Mouse (Mus musculus): ENCODE measurements around the gene Atp1a4.

Gene Atp1a4

DNA sequence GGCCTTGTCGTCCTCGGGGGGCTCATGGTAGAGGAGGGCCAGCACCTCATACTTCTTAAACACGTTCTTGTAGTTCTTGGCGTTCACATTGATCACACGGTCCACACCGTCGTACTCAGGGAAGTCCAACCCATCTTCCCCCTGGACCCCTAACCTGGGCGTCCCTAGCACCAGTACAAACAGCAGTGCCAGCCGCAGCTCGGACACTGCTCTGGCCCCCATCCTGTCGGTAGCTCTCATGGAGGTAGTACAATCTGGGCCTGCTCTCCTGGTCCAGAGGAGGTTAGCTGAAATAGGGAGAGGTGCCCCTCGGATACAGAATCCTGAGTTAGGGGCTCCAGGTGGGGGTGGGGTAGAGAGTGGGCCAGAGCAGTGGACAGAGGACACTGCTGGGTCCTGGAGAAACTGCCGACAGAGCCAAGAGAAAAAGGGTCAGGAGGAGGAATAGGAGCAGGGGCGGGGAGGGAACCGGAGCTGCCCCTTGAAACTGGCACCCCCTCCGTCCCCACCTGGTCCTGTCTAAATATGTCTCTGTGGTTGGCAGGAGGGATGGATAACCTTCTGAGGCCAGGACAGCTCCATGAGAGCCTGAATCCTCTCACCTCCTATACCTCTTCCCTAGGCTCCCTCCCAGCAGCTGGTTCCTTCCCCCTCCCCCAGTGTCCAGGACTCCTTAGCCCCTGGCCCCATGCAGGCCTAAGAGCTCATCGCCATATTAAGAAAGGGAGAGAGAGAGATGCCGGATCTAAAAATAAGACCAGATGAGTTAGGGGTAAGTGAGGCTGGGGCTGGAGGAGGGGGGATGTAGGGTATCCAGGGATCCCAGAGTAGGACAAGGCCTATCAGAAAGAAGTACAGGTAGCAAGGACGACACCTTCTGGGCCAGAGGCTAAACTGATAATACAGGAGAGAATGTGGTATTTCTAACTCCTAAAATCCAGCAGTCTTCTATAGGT, 38.5 kb downstream of the Atp1a4 start, which contains the start of gene Casq1:
Gene Casq1 (minus strand): TSS at position 418 of the 956 bp plus-strand sequence.
- DNase-seq (ENCODE audit: low read depth) = no peak

DNA sequence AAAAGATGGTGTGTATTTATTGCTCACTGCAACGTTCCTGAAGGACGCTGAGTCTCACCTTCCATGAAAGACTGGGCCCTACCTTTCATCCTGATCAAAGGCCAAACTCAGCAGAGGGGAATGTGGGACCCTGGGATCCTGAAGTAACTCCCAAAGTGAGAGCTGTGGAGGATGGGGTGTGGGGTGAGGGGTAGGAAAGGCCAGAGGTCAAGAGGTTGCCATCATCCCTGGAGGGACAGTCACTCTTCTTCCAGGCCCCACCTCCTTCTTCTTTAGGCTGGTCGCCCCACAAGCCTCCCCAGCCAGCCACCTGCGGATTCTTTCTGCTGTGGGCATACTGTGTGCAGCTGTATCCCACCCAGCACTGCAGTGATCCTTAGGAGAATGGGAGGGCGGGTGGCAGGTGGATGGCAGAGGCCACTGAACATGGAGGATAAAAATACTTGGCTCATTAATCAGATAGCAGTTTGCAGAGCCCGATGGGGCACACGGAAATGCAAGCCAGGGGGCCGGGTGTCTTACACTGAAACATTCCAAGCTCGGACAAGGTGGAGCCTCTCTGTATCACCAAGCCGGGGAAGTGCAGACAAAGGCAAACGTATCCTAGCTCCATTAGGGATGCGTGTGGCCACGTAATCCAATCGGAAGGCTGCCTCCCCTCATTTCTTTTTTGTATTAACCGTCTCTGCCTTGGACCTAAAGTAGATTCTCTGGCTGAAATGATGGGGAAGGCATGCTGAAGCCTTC, 39.9 kb downstream of the Atp1a4 start:
- no peak for DNase-seq (ENCODE audit: low read depth)

DNA sequence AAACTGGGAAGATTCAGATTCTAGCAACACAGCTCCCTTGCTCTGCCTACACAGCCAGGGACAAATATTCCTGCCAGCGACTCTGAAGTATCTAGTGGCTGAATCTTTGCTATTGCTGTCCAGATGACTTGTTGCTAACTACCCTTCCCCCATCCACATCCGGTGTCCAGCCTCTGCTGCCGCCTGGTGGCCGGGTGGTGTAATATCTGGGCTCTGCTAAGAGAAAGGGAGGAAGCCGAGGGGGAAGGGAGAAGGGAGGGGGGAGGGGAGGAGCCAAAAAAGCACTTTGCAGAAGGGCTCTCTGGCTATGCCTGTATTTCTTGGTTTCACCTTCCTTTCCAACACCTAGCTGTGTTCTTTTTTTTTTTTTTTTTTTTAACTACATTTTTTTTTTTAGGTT, 41.1 kb downstream of the Atp1a4 start:
- DNase-seq (ENCODE audit: low read depth) = peak; percentile 93

DNA sequence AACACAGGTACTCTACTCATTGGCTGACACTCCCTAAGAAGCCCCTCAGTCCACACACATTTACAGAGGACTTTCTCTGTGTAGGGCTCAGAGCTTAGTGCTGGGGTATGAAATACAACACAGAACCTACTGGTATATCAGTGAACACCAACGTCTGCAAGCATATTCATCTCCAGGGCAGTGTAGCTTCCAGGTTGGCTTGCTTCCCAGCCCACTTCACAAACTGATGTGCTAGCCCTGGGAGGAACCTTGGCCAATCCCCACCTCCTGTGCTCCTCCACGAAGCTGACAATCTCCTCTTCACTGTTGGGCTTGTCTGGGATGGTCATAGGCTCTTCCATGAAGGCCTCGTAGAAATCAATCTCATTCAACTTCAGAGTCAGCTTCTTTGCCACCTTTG, 43.5 kb downstream of the Atp1a4 start:
- no peak for DNase-seq (ENCODE audit: low read depth)

DNA sequence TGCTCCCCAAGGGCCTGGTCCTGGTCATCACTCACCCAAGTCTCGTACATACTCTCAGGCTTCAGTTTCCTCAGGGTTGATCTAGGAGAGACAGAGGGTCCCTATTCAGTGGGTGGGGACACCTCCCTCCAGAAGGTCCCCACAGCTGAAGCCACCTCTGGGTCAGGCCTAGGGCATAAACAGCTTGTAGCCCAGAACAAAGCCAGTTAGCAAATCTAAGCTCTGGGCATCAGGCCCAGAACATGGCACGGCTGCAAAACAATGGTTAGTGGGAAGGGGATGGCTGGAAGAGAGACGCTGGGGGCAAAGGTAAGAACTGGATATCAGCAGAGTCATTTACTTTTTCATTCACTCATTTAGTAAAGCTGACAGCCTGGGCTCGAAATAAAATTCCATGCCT, 44.4 kb downstream of the Atp1a4 start:
- DNase-seq (ENCODE audit: low read depth) = no peak

DNA sequence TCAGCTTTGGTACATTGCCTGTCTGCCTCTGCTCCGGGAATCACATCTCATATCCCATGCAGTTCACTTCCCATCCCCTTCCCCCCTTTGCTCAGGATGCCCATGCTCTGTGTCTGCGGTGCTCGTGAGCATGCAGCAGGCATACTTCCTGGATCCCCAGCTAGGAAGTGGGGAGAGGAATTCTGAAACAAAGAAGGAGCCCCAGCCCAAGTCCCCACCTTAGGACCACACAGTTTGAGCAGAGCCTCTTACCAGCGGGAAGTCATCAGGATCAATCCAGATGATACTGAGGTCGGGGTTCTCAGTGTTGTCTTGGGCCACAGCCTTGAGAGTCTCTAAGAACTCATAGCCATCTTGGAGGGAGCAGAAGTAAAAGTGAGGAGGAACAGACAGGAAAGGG, 45.4 kb downstream of the Atp1a4 start:
- no peak for DNase-seq (ENCODE audit: low read depth)

DNA sequence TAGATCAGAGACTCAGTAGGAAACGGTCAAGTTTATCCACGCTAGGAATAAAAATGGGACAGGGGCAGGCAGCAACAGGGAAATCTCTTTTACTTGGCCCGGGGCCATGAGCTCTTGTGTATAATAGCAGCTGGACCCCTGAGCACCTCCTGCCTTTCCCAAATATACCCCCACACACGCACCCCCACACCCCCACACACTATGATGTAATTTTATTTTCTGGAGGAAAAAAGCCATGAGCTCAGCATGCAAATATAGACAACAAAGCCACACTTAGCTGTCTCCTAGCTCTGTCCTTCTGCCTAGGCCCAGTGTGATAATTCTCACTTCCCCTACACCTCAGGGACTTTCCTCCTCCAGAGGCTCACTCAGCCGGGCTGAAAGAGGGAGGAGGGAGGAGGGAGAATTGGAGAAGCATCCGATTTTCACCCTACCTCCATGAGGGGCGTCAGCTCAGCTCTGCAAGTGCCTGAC, 51.1 kb downstream of the Atp1a4 start:
- peak; percentile 29 for DNase-seq (ENCODE audit: low read depth)

DNA sequence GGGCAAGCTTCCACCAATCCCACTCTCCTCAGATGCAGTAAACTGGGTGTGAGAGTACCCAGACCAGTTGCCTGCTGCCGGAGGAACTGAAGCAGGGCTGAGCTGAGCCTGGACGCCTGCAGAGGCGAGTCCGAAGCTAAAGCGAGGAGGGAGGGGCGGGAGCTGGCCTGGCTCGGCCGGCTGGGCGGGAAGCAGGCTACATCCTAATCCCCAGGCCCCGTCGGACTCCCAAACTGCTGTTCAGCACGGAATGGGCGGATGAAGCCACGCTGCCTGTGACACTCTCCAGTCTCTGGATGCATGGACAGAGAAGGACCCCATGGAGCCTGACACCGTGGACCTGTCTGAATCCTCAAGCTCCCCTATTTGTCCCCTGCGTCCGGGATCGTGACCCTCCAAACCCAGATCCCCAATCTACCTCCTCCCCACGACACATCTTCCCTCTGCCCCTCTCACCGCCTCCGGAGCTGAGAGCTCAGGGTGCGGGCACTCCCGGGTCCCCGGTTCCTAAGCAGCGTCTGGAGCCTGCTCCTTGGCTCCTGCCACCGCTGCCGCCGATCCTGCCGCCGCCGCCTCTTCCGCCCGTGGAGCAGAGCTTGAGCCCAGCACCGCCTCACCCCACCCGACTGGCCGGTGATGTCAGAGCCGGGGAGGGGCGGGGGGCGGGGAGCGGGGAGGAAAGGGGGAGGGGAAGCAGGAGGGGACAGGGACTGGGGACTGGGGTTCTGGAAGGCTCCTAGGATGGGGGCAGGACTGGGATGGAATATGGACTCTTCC, 51.9 kb downstream of the Atp1a4 start, which contains the start of gene Pea15a:
Gene Pea15a (minus strand): TSS at position 664 of the 777 bp plus-strand sequence.
- peak; percentile 79 for DNase-seq (ENCODE audit: low read depth)

DNA sequence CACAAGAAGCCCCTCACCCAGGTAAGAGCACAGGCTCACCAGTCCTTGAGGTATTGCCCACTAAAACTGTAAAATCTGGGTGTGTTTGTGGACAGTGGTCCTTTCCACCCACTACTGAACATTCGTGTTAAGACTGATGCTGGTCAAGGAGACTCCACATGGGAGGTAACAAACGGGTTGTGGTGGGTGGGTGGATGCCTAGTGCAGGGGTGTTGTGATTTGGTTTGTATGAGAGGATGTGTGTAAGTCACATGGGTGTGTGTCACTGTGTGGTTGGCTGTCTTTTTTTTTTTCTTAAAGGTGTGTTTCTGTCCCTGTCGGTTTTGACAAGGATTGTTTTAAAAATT, 52.5 kb downstream of the Atp1a4 start:
- peak; percentile 69 for DNase-seq (ENCODE audit: low read depth)

DNA sequence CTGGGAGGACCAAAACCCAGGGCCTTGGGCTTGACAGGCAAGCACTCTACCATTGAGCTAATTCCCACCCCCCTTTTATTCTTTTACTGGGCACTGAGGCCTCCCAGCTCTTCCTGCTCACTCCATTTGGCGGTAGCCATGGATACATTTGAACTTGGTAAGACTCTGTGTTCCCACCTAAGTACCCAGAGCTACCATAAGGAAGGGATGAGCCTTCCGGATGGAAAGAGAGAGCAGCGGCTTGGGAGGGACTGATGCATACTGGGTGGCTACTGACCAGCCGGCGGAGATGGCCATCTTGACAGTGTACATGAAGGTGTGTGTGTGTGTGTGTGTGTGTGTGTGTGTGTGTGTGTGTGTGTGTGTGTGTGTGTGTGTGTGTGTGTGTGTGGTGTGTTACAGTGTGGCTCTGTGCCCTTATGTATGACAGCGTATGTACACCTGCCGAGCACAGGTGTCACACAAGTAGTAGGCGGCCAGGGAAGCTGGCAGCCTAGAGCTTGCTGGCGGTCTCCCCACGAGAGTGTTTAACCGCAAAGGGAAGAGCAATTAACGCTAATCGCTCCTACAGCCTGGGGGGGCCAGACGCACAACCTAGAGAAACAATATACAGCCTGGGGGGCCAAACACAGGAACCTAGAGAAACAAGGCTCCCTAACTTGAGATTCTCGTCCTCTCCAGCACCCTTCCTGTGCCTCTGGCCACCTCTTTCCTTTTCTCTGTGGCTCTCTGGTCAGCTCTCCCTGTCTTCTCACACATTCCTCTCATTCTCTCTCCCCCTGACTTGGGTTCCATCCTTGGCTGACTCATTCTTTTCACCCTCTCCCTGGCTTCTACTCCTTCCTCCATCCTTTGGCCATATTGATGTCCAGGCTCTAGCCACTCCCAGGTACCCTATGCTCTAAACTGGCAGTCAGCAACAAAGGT, 53.1 kb downstream of the Atp1a4 start:
- no peak for DNase-seq (ENCODE audit: low read depth)

DNA sequence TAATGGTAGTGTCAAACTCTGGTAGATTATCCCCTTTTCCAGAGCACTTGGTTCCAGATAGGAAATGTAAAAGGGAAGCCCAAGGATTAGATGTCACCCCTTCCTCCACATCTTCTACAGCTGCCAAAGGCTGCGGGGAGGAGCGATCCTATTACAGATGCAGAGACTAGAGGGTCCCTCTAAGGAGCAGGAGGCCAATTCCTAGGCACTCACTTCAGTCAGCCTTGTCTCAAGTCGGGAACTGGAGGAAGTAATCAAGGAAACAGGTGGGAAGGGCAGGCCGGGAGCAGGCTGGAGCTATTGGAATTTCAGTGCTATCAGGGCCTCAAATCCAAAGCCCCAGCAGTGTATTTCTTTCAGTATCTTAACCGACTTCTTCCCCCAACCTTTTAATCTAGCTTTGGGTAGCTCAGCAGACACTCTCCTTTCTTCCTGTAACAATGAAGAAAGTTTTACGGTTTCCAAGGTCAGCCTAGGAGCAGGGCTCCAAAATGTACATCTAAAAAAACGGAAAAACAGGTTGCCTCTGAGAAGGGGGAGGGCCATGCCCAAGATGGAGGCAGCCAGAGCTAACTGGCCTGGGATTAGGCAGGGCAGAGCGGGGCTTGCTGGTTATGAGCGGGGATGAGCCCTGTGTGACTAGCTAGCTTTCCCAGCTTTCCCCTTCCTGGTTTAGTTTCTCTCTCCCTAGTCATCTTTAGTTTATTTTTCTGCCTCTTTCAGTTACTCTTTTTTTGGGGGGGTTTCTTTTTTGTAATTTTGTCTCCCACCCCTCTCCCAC, 54.0 kb downstream of the Atp1a4 start:
- DNase-seq (ENCODE audit: low read depth) = no peak

DNA sequence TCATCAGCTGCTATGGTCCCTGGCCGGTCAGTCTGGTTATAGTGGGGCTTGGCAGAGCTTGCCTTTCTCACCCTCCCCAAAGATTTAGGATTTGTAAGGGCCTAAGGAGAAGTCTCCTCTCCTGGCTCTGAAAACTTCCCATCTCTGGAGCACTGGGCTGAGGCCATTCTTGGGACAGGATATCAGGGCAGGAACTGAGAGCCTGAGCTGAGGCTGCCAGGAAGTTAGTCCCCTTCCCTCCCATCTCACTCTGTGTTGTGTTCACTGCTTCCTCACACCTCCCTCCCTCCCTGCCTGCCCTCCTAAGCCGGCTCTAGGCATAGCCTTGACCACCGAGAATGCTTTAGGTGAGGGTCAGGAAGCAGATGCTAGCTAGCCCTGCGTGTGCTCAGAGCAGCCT, 54.6 kb downstream of the Atp1a4 start:
- no peak for DNase-seq (ENCODE audit: low read depth)

DNA sequence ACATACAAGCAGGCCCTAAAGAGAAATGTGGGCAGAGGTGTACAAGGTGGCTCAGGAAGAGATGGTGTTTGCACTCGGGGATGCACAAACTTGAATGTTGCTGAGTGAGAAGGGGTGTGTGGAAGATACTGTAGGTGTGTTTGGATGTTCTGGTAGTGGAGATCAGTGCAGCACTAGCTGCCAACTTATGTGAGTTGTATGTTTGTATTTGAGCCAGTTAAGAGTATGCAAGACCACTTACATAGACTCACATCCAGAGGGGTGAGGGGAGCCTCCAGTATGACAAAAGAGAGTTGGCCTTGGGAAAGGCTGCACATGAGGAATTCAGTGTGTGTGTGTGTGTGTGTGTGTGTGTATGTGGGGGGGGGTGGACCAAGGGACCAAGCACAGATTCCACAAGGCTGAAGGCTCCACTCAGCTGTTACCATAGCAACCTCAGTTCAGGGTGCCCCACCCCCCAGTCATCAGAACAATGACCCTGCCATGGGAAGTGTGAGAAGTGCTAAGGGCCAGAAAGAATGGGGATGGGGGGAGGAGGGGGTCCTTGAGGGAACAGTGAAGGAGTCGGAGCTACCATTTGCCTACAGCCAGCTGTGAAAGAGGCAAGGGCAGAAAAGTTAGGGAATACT, 55.2 kb downstream of the Atp1a4 start:
- no peak for DNase-seq (ENCODE audit: low read depth)

DNA sequence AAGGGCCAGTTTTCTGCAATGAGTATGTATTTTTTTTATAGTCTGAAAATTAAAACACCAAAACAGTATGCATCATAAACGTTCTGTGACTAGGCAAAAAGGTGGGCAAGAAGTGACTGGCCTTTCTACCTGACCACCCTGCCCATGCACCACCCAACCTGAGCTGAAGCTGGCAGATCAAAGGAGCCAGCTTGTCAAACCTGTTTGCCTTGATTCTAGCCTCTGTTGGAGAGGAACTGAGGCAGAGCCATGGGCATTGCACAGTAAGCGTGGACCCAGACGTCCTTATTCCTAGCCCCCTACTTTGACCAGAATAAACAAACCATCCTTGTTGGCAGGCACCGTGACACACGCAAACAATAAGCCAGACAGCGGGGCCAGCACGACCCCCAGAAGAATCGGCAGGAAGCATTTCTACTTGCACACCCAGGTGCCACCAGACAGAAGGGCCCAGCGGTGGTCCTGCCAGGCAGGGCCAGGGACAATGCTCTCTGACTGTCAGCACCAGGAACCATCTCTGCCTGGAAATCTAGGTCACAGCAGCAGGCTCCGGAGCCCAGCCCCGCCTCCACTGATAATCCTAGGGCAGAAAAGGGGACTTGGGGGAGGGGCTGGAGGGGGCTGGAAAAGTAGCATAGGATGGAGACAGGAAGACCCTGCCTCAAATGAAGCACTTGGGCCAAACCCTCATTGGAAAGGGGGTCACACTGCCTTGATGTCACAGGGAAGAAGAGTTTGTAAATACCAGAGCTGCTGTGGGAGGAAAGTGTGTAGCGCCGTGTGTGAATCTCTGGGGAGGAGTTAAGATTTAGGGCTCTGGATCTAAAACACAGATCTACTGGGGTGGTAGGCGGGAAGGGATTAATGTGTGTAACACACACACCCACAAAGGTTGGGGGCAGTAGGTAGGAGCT, 56.0 kb downstream of the Atp1a4 start:
- DNase-seq (ENCODE audit: low read depth) = no peak

DNA sequence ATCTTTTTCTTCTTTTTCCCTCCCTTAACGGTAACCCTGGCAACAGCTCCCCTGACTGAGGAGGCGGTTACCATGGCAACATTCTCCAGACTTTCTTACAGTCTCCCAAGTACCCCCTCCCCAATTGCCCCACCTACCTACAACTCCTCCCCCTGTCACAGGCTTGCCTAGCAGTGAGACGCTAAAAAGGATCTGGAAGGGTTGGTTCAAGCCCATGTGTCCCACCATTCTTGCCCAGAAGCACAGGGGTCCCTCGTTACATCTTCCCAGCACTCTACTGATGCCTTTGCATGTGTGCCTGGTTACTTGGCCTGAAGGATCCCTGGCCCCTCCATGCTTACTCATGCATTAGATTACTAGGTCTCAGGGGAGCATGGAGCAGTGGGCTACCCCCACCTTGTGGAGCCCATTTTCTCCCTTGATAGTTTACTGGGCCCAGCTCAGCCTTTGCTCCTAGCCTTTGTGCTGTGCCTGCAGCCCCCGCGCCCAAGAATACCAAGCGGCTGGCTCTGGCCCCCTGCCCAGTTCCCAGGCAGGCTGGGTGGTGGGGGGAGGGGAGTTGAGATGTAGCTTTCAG, 57.3 kb downstream of the Atp1a4 start:
- DNase-seq (ENCODE audit: low read depth) = no peak

DNA sequence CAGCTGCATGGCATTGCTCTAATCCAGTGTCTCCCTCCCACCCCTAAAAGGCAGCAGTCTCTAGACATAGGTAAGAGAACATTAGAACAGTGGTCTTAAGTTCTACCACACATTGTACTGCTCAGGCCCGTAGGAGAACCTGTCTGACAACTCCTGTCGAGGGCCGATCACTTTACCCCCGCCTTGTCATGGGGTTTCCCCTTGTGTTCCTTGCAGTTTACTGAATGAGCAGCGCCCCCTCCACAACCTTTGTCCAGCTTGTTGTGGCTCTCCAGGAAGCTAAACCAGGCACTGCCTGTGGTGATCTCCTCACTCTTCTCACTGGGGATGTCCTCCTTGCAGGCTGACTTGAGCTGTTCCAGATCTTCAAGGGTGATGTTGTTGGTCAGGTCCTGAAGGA, 58.1 kb downstream of the Atp1a4 start:
- no peak for DNase-seq (ENCODE audit: low read depth)

DNA sequence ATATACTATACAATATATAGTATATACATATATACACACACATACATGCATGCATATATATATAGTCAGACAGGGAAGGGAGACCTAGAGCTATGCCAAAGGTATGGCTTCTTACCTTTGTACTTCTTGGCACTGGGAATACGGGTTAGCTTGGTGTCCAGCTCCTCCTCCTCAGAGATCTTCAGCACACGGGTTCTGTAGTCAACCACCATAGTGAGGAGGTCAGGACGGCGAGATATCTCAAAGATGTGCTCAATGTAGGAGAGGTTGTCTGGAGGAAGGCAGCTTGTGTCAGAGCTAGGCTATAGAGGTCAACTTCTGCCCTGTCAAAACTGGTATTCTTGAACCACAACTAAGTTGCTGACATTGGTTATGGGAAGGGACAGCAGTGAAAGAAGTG, 59.2 kb downstream of the Atp1a4 start:
- no peak for DNase-seq (ENCODE audit: low read depth)

DNA sequence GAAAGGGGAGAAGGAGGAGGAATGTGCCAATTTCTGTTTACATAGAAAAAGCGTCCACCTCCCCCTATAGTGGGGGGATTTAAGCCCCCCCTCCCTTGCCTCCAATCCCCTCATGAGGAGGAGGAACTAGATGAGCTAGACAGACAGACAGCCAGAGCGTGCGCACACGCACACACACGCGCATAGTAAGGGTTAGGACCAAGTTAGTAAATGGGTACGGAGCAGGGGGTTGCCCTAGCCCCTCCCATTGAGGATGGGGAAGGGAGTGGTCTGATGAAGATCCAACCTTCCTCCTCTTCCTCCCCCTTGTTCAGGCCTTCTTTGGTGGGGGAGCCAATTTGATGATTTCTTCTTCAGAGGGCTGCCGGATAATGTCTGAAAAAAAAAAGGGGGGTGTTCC, 59.9 kb downstream of the Atp1a4 start:
- no peak for DNase-seq (ENCODE audit: low read depth)

Data from induced T-regulatory cell, adult 2 months (primary cell).